Mouse (Mus musculus) right cerebral cortex, postnatal 14 days (tissue): Measurements from ENCODE around the gene Spty2d1.
A peak's percentile ranks its signal among the peaks of the same experiment; 100 is the strongest.
"Not testable (repeated sequence)": the region's sequence is repeated elsewhere in the genome, so short reads cannot be mapped to it uniquely, and the experiment has no call there.

ENCODE experiments used
- DNase-seq: peaks from one replicate; pipeline ENCODE4 v3.0.0; 2022

Spty2d1 gene

GRCm38 (mm10) chr7:47020956-47021355 lies 12.7 kb upstream of the Spty2d1 start:
- no peak for DNase-seq

DNA sequence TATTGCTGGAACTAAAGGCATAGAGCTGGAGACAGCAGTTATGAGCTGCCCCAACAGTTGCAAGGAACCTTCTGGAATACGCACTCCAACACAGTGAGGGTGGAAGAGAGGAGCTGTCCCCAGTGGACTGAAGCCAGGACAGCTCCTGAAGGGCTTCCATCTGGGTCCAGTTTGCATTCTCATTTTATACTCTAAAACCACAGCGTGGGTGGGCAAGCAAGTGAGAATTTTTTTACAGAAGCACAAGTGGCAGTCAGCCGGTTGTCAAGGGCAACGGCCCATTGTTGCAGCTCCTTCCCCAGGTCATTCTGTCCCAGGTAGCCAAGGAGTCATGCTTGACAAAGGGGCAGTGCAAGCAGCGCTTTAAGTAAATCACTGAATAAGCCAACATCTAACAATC lies 11.4 kb upstream of the Spty2d1 start:
- DNase-seq = peak; percentile 50

GRCm38 (mm10) chr7:47017146-47017545 lies 8.9 kb upstream of the Spty2d1 start:
- no peak for DNase-seq

DNA sequence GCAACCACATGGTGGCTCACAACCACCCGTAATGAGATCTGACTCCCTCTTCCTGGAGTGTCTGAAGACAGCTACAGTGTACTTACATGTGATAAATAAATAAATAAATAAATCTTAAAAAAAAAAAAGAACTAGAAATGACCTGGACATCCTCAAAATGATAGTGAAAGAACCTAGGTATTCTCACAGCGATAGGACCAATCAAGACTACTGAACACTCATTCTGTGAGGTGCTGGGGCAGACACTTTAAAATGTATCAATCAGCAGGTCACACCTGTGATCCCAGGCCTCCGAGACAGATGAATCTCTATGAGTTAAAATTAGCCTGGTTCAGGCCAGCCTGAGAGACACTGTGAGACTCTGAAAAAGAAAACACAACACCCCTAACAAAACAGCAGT lies 8.4 kb upstream of the Spty2d1 start:
- no peak for DNase-seq

- DNase-seq = peak; percentile 69
Measured at GRCm38 (mm10) chr7:47015390-47016065, 7.3 kb upstream of the Spty2d1 start.

GRCm38 (mm10) chr7:47014564-47015389 lies 6.6 kb upstream of the Spty2d1 start:
- DNase-seq = no peak

DNA sequence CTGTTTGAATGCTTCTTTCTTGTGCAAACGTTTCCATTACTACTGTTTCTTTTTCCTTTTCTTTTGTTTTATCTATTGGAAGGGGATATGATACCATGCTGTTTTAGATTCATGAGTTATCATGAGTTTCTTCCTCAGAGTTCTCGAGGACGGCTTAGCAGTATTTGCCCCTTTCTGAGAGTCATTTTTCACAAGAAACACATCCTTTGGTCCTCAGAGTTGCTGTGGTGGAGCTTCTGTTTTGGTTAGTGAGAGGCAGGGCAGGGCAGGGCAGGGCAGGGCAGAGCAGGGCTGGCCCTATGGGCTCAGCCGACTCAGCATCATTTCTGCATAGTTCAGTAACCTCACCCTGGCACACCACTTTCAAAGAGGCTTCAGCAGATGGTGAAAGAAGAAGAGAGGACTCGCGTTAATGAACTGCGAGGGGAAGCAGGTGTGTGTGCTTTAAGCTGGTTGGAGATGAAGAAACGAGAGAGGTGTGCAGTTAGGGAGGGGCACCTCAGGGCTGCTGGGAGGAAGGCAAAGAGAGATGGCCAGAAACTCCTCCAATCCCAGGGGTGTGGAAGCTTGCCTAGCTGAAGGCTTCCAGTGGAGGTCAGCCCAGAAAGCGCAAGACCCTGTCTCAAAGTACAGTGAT lies 5.0 kb upstream of the Spty2d1 start:
- DNase-seq = no peak

GRCm38 (mm10) chr7:47007818-47008167 lies 418 bp downstream of the Spty2d1 start:
- DNase-seq = no peak

GRCm38 (mm10) chr7:47007109-47007780 lies 966 bp downstream of the Spty2d1 start:
- no peak for DNase-seq

GRCm38 (mm10) chr7:47003411-47004115 lies 4.6 kb downstream of the Spty2d1 start:
- DNase-seq = no peak

DNA sequence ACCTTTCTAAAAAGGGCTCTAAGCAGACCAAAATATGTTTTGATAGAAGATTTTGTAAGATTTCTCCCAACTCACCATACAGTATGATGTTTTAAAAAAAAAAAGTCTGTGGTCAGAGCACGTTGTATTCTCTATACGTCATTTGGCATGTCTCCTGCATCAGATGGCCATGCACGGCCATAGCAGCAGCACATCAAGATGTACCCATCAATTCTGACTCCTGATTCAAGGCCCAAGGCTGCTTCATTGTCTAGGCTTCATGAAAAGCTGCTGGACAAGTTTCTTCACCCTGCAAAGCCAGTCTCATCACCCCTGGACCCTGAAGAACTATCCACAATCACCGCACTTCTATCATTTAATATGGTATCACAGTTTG lies 6.3 kb downstream of the Spty2d1 start:
- DNase-seq = no peak

- DNase-seq = no peak
Measured at GRCm38 (mm10) chr7:47001125-47001899, 6.9 kb downstream of the Spty2d1 start.

- no peak for DNase-seq
Measured at GRCm38 (mm10) chr7:47000644-47000983, 7.6 kb downstream of the Spty2d1 start.

DNA sequence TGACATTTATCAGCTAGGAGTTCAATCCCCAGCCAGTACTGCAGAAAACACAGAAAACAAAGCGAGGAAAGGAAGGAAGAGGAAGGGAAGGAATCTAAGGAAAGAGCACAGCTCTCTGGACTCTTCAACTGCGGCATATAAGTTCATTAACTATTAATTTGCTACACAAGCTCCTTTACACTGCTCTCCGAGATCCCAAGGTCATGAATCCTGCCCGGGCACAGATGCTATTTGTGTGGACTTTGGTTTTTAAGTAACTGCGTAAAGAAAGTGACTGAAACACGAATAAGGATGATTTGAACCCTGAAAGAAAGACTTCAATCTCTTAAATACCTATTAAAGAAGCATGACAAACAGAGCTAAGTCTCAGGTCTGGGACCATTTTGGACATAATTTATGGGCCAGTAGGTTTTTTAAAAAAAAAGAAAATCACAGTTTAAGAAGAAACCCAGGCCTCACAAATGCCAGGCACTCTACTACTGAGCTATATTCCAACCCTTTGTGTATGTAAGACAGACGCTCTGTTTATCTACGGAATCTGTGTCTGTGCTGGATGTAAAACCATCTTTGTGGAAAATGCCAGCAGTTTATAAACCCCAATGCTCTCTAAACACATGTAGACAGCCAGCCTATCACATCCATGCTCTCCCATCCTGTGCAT lies 8.1 kb downstream of the Spty2d1 start:
- DNase-seq = no peak

- no peak for DNase-seq
Measured at GRCm38 (mm10) chr7:46998942-46999341, 9.3 kb downstream of the Spty2d1 start.

DNA sequence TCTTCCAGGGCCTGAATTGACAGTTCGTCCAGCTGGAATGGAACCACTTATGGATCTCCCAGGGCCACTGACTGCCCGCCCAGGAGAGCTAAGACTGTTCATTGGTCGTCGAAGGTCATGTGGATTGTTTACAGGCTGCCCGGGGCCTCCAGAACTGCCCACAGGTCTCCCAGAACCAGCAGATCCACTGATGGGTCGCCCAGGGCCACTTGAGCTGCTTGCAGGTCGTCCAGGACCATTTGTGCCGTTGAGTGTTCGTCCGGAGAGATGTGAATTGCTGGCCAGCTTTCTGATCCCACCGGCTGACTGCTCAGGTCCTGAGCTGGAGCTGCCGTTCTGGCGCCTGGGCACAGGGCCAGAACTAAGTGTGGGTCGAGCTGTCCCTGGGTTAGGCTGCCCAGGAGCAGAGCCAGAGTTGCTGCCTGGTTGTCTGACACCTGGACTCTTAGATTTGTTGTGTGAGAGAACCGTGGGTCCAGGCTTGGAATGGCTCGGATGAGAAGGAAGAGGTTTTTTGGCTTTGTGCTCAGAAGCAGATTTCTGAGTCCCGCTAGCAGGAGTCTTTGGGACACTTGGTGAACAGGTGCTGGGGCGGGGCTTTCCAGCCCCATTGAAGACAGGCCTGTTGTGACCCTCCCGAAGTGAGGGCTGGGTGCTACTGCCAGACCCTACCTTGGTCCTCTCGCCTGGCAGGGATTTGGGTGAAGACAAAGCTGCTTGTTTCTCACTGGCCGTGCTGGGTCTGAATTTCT lies 10.4 kb downstream of the Spty2d1 start:
- no peak for DNase-seq

DNA sequence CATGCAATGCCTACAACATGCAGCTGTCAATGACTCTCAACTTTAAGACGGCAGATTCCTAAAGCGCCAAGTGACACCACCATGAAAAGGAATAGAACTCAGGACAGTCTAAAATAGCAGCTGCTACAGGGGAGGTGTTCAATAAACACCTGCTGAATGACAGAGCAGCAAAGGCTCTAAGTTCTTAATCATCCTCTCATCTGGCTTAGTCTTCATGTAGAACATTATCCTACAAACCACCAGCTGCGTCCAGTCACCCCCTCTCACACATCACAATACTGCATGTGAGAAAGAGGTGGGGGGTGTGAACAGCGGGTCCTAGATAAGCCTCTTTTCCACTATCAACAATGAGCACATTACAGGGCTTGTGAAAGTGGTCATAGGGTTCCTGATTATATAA lies 11.2 kb downstream of the Spty2d1 start:
- no peak for DNase-seq

- DNase-seq = no peak
Measured at GRCm38 (mm10) chr7:46995558-46995957, 12.7 kb downstream of the Spty2d1 start.

GRCm38 (mm10) chr7:46993079-46993478 lies 15.1 kb downstream of the Spty2d1 start:
- no peak for DNase-seq

DNA sequence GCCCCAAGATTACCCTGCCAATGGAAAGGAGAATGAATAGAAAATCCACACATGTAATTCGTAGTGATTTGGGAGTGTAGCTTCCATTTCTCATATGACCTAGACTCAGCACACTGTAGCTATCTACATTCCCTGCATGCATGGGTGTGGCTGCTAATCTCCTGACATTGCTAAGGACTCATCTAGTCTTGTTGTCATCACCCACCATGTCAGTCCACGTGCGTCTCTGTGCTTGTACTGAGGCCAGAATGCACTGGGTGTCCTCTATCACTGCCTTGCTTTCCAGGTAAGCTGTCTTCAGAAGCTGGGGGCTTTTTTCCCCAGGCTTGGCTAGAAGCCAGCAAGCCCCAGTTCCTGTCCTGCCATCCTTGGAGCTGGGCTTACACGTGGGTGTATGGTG lies 18.8 kb downstream of the Spty2d1 start:
- DNase-seq = not testable (repeated sequence)

DNA sequence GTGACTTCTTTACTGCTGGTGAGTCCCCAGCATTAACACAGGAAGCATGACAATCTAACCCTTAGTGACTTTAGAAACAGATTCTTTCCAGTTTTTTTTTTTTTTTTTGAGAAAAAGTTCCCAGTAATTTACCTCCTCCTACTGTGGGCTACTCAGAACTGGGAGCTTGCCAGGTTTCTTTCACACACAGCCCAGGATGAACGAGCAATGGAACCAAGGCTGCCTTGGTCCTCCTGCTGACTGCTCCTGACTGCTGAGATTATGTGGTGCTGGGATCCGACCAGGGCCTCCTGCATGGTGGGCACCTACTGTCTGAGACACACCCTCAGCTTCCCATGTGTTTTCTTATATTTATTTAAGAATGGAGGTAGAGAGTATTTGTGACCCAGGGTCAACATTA lies 21.1 kb downstream of the Spty2d1 start:
- no peak for DNase-seq
